Mouse (Mus musculus) MEL (cell line): Measurements from ENCODE around the gene Tbc1d5.

Experiments
- ELF1 ChIP-seq: IDR thresholded peaks from 2 replicates; pipeline ENCODE4 v1.6.1; 2014; ENCODE audit warnings: low read depth, mild to moderate bottlenecking, inconsistent platforms, low read length, improper control_type of control experiment, moderate library complexity
- POLR2AphosphoS5 ChIP-seq: IDR thresholded peaks from 2 replicates; pipeline ENCODE4 v1.6.1; 2012; ENCODE audit warnings: low read depth, borderline replicate concordance, mild to moderate bottlenecking, inconsistent platforms, low read length, moderate library complexity, mixed read lengths
- RCOR1 ChIP-seq: IDR thresholded peaks from 2 replicates; pipeline ENCODE4 v1.6.1; 2012; ENCODE audit warnings: low read depth, mild to moderate bottlenecking, inconsistent platforms, low read length, improper control_type of control experiment

- TF ChIP-seq RCOR1, result no peak
- TF ChIP-seq ELF1, result no peak
- TF ChIP-seq POLR2AphosphoS5, result no peak
Observed at GRCm38 (mm10) chr17:50867297-50867696, 311.9 kb downstream of the Tbc1d5 start.
